Mouse (Mus musculus): ENCODE measurements at regions not wholly inside any gene's neighbourhood (a gene's known extent, or its start where the extent isn't known, plus 50 kb on each side); places are given as distances from the start of the nearest gene placed in this dataset.

DNA sequence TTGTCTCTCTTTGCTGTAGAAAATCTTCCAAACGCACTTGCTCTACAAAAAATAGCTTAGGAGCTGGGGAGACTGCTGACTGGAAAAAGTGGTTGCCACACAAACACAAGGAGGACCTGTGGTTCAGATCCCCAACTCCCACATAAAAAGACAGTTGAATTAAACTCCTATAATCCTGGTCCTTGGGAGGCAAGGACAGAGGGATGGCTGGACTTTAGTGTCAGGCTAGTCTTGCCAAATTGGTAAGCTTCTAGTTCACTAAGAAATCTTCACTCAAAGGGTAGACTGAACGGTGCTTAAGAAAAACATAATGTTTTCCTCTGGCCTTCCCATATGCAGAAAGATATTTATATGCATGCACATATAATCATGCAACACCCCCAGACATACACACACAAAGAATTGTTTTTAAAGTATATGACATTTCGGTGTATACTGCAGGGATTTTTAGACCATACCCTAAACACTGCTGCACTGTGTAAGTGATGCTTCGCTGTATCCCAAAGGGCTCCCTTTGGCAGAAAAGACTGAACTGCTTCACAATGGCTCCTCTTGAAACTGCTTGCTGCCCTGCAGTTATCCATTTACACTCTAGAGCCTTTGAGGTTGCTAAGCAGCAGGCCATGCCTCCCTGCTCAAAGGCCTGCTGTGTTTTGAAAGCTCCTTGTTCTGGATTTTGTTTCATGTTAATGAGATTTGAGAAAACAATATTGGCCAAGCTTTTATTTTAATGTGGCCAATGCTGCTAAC, 1299.3 kb downstream of the Zfp704 start:
- in situ Hi-C loops (cut with MboI, MseI), result no loop called here

DNA sequence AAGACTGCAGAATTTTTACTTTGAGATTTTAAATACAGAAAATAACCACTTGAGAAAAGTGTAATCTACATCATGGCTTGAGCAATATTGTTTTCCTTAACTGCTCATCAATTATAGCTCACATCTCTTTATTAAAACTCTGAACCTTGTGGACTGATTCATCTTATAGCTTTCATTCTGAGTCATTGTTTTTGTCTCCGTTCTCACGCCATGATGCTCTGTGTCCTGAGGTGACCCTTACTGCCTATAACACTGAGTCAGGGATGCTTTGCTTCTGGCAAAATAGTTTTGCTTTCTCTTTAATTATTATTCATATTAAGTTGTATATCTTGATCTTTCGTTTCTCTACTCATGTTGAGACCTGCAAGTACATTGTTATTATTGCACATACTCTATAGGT, 1302.6 kb downstream of the Zfp704 start:
- in situ Hi-C loops (cut with MboI, MseI), result no loop called here

DNA sequence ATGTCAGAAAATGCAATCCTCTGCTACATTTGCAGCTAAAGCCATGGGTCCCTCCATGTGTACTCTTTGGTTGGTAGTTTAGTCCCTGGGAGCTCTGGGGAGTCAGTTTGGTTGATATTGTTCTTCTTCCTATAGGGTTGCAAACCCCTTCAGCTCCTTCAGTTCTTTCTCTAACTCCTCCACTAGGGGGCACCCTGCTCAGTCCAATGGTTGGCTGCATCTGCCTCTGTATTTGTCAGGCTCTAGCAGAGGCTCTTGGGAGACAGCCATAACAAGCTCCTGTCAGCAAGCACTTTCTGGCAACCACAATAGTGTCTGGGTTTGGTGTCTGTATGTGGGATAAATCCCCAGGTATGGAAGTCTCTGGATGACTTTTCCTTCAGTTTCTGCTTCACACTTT, 1305.1 kb downstream of the Zfp704 start:
- in situ Hi-C loops (cut with MboI, MseI), result no loop called here

DNA sequence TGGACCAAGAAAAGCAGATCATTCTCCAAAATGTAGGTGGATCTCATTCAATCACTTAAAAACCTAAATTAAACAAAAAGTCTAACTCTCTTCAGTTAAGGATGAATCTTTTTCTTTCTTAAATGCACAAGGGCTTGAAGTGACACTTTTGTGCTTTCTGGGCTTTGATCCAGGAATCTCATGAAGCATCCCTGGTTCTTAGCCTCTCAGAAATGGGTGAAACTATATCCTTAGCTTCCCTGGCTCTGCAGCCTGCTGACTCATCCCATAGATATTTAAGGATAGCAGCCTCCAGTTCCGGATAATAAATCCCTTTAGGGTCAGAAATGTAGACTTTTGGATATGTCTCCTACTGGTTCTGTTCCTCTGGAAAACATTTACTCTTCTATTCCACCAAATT, 1316.8 kb downstream of the Zfp704 start:
- in situ Hi-C loops (cut with MboI, MseI), result no loop called here

DNA sequence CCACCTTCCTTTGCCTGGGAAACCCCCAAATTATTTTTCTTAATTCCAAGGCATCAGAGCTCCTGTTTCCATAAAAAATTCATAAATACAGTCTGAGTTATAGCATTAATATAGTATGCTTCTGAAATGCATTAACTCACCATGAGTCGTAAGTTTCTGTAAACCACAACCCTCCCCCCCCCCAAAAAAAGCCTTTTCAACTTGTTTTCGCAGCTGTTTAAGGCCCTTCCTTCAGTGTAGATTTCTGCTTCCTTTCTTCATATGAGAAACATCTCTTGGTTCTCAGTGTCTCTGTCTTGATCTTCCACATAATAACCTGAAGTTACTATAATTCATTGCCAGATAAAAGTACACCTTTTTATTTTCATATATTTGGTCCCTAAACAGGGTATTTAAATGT, 1320.3 kb downstream of the Zfp704 start:
- in situ Hi-C loops (cut with MboI, MseI), result no loop called here

DNA sequence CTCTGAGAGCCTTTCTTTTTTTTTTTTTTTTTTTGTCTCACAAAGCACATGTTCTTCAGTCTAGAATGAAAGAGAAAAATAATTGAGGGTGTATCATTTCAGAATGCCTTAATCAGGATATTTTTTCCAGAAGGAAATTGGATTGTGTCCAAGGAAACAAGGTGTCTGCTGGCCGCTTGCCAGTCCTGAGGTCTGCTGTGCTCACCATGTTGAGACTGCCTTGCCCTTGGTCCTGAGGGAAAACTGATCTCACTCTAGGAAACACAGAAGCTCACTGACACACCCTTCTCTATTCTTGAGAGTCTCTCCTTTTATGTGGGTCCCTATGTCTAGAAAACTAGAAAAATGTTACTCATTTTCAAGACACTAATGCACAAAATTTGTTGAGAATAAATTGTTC, 1321.4 kb downstream of the Zfp704 start:
- in situ Hi-C loops (cut with MboI, MseI), result no loop called here

DNA sequence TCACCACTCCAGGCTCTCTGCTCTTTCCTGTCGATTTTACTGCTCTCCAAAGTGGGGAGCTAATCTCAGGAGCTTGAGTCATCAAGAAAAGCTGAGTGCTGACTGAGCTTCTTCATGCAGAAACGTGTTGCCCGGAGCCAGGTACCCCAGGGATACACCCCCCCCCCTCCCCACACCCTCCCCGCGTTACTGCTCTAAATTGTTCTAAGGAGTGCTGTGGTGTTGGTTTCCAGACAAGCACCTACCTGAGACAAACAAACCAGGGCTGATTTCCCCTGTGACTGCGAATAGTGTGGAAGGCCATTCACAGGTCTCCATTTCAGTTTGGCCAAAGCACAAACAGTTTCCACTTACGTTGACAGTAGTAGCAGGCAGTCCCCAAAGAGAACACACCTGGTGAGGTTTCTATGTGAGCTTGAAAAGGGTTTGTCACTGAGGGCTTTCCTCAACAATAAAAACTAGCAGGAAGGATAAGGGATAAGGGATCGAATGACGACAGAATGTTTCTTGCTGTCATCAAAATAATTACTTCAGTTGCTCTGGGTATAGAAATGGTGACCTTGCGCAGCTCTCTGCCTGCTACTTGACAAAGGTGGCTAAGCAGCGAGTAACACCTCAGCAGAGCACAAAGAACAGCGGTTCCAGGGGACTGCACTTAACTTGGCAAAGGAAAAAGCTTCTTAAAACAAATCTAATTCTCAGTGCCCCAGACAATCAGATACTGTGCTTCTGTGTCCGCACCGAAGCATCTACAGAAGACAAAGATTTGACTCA, 1325.0 kb downstream of the Zfp704 start:
- in situ Hi-C loops (cut with MboI, MseI), result no loop called here

DNA sequence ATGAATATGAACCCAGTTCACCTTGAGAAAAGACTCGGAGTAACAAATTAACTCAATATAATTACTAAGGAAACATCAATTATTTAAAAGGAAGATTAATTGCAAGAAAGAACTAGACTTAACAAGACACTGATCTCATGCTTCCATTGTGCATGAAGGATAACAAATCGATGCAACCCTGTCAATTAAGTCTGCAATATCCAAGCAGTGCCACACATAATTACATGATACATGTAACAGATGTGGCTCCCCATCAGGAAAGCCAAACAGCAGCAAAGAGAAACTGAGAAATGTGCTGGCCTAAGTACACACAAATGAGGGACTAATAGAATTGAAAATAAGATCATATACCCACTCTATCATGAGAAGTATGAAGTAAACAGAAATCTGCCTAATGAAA, 1327.5 kb downstream of the Zfp704 start:
- in situ Hi-C loops (cut with MboI, MseI), result no loop called here

DNA sequence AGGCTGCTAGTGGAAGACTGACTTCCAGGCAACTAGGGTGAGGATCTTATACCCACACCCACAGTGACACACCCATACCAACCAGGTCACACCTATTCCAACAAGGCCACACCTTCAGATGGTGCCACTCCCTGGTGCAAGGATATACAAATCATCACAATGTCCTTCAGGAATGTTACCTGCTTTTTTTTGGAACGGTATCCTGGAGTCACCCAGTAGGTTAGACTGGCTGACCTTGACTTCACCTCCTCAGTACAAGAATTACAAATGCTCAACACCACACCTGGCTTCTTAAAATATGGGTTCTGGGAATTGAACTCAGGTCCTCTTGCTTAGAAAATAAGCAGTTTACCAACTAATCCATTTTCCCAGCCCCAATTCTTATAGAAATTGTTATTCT, 1333.2 kb downstream of the Zfp704 start:
- in situ Hi-C loops (cut with MboI, MseI), result no loop called here

DNA sequence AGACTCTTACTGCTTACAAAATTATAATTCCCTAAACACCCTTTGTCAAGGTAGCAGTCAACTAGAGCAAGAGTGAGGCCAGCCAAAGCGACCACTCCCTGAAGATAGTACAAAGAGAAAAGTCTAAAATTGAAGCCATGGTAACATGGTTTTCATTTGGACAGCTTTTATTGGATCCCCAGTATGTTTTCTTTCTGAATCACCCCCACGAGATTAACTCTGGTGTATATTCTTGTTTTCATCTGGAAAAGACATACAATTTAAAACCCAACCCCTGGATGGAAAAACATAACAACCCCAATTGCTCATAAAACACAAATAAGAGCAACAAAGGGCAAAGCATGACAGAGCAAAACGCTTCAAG, 1339.0 kb downstream of the Zfp704 start:
- in situ Hi-C loops (cut with MboI, MseI), result no loop called here

DNA sequence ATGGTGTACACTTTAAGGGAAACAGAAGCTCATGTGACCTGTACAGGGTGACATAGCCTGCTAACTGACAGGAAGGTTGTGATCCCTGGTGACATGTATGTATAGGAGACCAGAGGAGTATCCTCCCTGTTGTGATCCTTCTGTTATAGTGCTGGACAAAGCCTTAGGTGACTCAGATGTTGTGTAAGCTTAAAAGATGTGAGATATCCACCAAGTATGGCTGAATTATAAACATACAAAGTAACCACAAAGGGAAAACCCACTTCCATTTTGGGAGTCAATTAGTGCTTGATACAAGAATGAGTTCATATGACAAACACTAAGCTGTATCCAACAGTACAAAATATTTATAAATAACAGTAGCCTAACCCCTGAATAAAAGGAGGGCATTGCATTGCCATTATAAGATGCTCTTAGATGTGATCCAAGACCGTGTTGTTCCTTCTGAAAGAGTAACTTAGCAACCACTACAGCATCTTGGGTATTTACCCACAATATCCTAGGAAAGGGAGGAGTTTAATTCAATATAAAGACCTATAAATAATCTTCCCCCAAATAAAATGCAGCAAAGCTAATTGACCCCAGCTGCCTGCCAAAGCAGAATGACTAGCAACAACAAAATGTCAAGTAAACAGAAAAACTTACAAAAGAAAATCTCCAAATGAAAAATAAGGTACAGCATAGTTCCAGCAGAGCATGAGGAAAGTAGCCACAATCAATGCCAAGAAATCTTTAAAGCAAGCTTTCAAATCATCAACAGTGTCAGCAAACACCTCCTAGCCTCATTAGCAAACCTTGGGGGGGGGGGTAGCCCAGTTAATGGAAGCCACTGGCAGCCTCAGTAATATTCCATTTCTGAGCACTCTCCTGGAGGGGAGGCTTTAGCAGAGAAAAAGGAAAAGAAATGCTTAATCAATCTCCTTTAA, 1339.6 kb downstream of the Zfp704 start:
- in situ Hi-C loops (cut with MboI, MseI), result no loop called here

DNA sequence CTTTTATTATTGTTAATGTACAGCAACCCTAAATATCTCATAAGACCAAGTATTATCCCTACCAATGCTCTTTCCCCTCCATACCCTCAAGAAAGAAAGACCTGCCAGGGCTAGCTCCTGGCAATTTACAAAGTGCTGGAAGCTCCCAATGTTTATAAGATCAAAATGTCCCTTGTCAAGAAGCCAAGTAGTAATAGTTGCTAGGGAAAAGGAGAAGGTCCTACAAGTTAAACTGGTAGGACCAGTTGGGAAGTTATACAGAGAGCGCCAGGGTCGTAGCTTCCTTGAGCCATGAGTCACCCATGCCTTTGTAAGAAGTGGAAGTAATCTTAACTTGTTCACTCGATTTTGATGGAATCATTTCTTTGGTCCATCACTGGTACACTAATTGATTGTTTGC, 1344.1 kb downstream of the Zfp704 start:
- in situ Hi-C loops (cut with MboI, MseI), result no loop called here

DNA sequence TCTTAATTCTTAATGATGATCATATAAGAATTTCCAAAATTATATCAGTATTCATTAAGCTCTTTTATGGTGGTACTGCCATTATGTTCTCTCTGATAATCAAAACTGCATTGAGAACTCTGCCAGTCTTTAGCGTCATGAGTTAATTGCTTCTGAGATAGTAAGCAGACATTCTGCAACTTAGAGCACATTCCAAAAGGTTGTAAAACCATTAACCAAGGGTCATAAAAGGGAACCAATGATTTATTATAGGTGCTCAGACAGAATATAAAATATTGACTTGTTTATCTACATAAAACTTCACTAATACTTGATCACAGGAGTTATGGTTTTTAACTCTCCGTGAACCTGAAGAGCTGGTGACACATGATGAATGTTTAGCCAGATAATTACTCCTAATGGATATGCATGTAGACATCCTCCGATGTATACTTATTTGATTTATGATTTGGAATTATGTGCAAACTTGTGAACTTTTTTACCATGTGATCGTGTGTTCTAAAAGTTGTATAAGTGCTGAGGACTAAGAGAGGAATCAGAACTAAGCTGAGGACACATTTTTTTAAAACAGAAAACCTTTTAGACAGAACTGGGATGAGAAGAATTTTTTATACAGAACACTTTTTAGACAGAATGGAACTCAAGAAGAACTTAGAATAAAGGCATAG, 1345.4 kb downstream of the Zfp704 start:
- in situ Hi-C loops (cut with MboI, MseI), result no loop called here

DNA sequence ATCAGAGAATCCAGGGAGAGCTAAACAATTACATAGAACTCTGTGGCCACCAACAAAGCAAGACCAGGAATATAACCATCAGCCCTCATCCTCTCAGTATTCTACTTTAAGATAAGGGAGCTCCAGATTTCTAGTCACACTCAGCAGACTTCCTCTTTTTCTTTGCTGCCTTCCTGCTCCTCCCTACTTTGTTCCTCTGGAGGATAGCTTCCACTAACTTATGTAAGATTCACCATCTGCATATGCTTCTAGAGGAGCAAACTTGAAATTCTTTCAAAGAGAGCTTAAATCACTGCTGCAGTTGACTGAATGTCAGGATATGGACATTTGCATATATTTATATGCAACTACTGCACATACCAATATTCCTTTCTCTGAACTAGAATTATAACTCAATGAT, 1352.6 kb downstream of the Zfp704 start:
- in situ Hi-C loops (cut with MboI, MseI), result no loop called here

DNA sequence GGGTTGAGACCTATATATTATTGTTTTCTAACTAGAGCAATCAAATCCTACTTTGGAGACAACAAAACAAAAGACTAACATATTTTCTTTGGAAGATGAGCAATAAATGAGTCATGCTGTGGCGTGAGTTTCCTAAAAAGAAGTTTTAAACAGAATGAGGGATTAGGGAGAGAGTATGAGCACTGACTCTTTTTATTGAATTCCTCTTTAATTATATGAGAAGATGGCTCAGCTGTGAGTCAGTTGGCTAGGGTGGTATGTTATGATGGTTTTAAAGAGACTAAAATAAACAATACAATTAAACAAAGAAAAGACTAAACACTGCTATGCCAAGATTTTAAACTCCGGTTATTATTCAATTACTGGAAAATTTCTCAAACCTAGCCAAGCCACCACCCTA, 1357.6 kb downstream of the Zfp704 start:
- in situ Hi-C loops (cut with MboI, MseI), result no loop called here

DNA sequence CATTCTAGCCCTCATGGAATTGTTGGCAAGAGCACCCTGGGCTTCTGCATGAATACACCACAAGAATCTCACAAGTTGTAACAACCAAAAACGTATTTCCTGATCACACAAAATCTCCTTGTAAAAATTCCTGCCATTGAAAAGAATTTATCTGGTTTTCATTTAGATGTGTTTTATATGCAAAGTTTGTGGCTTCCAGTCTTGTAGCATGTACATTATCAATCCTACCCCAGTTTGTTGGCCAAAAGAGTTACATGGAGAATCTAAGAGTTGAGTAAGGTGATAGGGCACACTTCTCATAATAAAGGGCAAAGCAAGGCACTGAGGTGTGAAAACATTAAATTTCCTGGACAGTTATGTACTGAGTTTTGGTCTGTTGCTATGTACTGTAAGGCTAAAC, 1361.0 kb downstream of the Zfp704 start:
- in situ Hi-C loops (cut with MboI, MseI), result loop anchor here (5.0 kb wide), 1 partner anchor 763 kb away; no protein-coding TSS in a partner anchor

DNA sequence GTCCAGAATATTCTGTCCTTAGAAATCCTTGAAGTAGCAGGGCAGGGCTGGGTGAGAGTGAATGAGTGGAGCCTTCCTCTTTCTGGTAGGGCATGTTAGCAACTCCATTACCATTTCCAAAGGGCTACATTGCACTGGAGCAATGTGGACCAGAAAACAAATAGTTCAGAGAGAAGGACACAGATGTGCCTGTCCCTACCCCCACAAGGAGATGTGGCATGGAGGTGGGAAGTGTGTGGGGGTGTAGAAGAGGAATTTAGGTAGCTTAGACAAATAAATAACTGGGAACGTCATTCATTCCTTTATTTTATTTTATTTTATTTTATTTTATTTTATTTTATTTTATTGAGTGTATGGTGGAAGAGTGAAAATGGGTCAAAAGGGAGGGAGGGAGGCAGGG, 1364.1 kb downstream of the Zfp704 start:
- in situ Hi-C loops (cut with MboI, MseI), result loop anchor here (5.0 kb wide), 1 partner anchor 766 kb away; no protein-coding TSS in a partner anchor

DNA sequence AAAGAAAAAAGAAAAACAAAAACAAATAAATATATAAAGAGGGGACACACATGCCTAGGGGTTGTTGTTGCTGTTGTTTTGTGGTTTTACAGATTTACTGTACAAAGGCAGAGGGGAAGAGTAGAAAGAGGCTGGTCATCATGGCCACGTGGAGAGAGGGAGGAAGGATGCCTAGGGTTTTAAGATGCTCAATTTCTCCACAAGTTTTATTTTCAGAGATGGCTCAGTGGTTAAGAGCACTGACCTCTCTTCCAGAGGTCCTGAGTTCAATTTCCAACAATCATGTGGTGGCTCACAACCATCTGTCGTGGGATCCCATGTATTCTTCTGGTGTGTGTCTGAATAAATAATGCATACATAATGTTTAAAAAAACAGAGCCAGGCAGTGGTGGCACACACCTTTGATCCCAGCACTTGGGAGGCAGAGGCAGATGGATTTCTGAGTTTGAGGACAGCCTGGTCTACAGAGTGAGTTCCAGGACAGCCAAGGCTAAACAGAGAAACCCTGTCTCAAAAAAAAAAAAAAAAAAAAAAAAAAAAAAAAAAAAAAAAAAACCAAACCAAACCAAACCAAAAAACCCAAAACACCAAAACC, 1364.6 kb downstream of the Zfp704 start:
- in situ Hi-C loops (cut with MboI, MseI), result loop anchor here (5.0 kb wide), 1 partner anchor 767 kb away; no protein-coding TSS in a partner anchor

DNA sequence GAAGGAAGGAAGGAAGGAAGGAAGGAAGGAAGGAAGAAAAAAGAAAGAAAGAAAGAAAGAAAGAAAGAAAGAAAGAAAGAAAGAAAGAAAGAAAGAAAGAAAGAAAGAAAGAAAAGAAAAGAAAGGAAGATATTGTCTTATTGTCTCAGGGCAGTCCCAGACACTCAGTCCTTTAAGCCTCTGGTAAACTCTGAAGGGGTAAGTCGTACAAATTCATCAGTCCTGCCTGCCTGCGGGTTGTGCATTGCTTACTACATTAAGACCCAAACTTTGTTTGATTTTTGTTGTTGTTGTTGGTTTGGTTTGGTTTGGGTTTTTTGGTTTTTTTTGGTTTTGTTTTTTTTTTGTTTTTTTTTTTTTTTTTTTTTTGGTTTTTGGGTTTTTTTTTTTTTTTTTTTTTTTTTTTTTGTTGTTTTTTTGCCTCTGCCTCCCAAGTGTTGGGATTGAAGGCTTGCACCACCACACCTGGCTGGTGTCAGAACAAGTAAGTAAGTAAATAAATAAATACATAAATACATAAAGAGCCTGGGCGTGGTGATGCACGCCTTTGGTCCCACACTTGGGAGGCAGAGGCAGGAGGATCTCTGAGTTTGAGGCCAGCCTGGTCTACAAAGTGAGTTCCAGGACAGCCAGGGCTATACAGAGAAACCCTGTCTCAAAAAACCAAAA, 1365.2 kb downstream of the Zfp704 start:
- in situ Hi-C loops (cut with MboI, MseI), result loop anchor here (5.0 kb wide), 1 partner anchor 768 kb away; no protein-coding TSS in a partner anchor

DNA sequence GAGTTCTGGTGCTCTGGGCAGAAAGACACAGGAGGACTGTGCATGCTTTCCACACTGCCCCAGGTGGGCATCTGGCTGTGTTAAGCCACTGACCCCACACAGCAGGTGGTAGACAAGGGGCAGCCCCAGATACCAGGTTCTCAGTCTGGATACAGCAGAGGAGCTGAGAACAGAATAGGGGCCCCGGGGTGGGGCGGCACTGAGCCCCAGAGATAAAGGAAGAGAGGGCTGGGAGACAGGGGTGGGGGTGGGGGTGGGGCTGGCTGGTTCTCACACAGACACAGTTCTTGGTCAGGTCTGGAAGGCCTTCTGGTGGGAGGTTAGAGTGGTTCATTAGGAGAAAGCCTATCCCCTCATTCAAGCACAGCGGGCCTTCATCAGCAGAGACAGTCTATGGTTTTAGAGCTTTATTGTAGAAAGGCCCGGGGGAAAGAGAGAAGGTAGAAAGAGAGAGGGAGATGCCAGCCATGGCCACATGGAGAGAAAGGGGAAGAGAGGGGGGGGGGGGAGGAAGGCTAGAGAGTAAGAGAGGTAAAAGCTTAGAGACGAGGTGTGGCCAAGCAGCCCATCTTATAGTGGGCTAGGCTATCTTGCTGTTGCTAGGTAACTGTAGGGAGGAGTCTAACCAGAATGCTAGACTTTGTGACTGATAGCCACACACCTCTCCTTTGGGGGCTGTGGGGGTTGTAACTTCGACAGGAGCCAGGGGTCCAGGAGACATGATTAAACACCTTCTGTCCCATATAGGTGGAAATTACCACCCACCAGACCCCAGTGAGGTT, 1403.1 kb downstream of the Zfp704 start:
- in situ Hi-C loops (cut with MboI, MseI), result no loop called here

Data from T-helper 2 cell (primary cell).